Mouse (Mus musculus) right cerebral cortex, postnatal 4 days (tissue): ENCODE results near the gene Osgin1.
A peak's percentile ranks its signal among the peaks of the same experiment; 100 is the strongest.

Source experiments
- DNase-seq: peaks from one replicate; pipeline ENCODE4 v3.0.0-alpha.2; 2022

The Osgin1 gene

GRCm38 (mm10) chr8:119446211-119446989 lies 12.5 kb downstream of the Osgin1 start, which contains the start of gene Necab2:
Gene Necab2 (plus strand): TSS chr8:119446719.
- DNase-seq: peak; percentile 98

GRCm38 (mm10) chr8:119446990-119447780 lies 13.3 kb downstream of the Osgin1 start:
- peak; percentile 66 for DNase-seq

GRCm38 (mm10) chr8:119447781-119448170 lies 13.9 kb downstream of the Osgin1 start:
- DNase-seq: no peak

- DNase-seq: no peak
These were observed 15.7 kb downstream of the Osgin1 start for GRCm38 (mm10) chr8:119449627-119450026.

- DNase-seq: no peak
These were observed 17.2 kb downstream of the Osgin1 start for GRCm38 (mm10) chr8:119451131-119451530.

GRCm38 (mm10) chr8:119452919-119453318 lies 19.0 kb downstream of the Osgin1 start:
- no peak for DNase-seq

GRCm38 (mm10) chr8:119456045-119456444 lies 22.1 kb downstream of the Osgin1 start:
- no peak for DNase-seq

GRCm38 (mm10) chr8:119459724-119460123 lies 25.8 kb downstream of the Osgin1 start:
- no peak for DNase-seq

GRCm38 (mm10) chr8:119461356-119461755 lies 27.4 kb downstream of the Osgin1 start:
- peak; percentile 69 for DNase-seq

- DNase-seq: no peak
These were observed 29.8 kb downstream of the Osgin1 start for GRCm38 (mm10) chr8:119463709-119464108.

GRCm38 (mm10) chr8:119466105-119466504 lies 32.2 kb downstream of the Osgin1 start:
- DNase-seq: peak; percentile 54

- no peak for DNase-seq
These were observed 32.9 kb downstream of the Osgin1 start for GRCm38 (mm10) chr8:119466794-119467193.

- no peak for DNase-seq
These were observed 34.2 kb downstream of the Osgin1 start for GRCm38 (mm10) chr8:119468091-119468490.

GRCm38 (mm10) chr8:119478684-119479083 lies 44.8 kb downstream of the Osgin1 start:
- DNase-seq: no peak

- no peak for DNase-seq
These were observed 50.4 kb downstream of the Osgin1 start for GRCm38 (mm10) chr8:119484145-119484896.

- DNase-seq: no peak
These were observed 53.2 kb downstream of the Osgin1 start for GRCm38 (mm10) chr8:119487093-119487492.
